Mouse (Mus musculus) kidney, postnatal 10 days (tissue): ENCODE data around the gene Lgr4.

Source experiments
- DNase-seq: peaks from one replicate; pipeline ENCODE4 v3.0.0; 2021; ENCODE audit warnings: mixed read lengths

Gene Lgr4

DNA sequence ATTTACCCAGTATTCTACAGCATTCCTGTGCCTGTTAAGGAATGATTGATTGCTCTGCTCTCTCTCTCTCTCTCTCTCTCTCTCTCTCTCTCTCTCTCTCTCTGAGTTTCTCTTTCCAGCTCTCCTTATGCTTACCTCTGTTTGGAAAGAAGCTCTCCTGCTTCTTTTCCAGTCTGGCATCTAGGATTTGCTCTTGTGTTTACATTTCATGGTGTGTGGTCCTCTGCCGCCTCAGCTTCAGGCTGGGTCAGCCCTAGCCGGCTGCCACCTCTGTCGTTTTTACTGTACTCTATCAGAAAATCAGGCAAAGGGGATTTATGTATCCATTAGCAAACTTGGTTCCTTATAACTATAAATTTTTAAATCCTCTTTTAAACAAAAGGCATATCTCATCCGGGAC, 118.8 kb downstream of the Lgr4 start:
- no peak for DNase-seq

DNA sequence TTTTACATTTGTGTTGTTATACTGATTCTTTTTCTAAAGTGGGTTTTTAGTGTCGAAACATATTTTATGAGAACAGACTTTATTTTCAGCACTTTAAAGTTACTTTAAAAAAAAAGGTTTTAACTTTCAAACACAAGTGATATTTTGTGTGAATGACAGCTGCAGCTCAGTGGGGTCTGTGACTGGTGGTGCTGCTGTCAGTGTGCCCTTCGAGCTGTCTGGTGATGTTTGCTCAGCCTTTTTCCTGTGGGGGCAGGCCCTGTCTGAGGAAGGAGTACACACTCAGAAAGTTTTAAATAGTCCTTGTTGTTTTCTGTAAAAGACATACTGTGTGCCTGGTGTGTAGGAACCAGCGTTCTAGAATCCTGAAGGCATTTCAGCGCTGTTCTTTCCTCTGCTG, 119.2 kb downstream of the Lgr4 start:
- no peak for DNase-seq

DNA sequence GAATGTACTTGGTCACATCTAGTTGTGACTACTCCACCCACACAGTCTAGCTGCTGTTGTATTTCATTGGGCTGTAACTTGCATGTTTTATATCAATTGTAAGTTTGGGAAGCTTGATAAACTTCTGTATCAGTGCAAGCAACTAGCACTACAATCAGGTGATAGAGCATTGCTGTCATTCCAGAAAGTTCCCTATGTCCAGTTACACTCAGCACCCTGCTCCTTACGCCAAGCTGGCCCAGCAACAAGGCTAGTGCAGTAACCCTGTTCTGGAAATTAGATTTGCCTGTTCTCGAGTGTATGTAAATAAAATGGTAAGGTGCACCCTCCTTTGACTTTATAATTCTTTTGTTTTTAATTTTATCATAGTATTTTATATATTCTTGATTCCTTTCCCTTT, 119.8 kb downstream of the Lgr4 start:
- no peak for DNase-seq

DNA sequence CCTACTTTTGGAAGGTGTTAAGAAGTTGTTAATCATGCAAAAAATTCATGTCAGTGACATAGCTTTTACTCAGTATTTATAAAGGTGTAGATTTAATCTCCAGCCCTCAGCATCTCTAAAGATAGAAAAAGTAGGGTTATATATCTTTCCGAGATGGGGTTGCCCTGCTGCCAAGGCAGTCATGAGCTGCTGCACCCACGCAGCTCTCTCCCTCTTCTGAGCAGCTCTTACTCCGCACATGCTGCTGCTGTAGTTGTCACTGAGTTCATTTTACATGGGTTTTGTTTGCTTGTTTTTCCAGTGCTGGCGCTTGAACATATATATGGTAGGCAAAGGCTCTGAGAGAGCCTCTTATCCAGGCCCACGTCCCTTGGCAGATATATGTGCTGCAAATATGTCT, 120.9 kb downstream of the Lgr4 start:
- DNase-seq, result no peak

DNA sequence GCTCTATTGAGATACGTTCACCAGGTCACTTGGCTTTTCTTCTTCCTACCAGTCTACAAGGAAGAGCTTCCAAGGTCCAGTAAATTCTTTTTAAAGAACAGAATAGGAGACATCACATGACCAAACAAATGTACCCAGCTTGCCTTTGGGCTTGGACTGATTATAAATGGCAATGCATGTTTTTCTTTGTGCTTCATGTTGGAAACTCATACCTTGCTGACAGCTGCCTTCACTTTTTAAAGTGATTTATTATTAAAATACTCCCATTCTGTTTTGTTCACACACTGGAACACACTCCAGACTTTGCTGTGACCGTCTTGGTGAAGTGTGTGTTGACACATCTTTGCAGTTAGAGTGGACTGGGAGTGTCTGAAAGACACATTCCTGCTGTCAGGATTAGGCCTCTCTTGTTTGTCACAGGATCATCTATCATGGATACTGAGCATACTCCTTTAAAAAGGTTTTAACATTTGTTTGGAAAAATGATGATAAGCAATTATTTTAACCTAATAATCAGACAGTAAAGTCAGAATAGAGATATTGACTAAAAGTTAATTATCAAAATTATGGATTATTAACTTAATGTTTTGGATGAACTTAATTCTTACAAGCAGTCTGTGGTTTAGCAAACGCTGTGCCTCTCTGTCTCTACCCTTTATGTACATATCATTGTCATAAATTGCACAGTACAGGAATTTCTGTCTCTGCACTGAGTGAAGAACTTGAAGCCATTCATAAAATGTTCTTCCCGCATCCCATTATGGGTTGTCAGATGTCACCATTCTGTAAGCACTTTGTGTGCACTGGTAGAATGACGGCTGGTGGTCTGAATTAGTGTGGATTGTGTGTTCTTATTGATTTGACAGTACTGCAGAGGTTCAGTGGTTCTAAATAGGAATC, 125.7 kb downstream of the Lgr4 start:
- DNase-seq, result no peak

DNA sequence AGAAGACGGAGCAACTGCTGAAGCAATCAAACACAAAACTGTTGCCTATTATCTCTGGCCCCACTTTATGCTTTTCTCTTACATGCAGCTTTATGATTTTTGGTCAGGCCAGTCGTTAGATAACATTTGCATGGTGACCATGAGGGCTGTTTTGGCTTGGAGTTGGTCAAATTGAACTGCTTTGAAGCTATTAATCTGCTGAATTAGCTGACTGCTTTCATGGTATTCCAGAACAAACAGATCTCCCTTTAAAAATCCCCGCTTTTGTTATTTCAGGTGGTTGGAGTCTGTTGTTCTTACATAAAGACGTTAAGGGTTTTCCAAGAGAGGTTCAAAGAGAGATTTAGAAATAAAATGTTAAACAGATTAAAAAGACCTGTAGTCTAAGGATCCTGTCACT, 141.0 kb downstream of the Lgr4 start:
- DNase-seq, result no peak

DNA sequence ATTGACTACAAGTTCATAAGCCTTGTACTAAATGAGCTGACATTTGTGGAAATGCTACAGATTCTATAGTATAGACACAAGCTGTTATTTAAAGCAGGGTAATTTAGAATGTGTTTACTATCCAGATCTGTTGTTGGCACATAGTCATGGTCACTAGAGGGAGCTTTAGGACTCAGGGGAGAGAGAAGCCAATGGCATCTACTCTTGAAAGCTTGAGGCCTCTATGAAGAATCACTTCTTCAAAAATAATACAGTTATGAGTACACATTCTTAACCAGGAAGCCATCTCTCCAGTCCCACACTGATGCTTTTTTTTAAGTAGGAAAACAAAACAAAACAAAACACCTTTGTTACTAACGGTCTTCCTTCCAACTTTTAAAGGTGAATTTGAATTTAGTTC, 145.7 kb downstream of the Lgr4 start:
- no peak for DNase-seq
